Mouse (Mus musculus) E14TG2a.4 (cell line): Measurements from ENCODE around the gene Prpf31.

Source experiments
- CTCF ChIP-seq: conservative IDR thresholded peaks from 2 replicates; pipeline ENCODE4 v1.5.1; 2014; ENCODE audit warnings: low read length
- NANOG ChIP-seq: IDR thresholded peaks from 2 replicates; pipeline ENCODE4 v1.6.1; 2014; ENCODE audit warnings: borderline replicate concordance, low read length, mixed read lengths
- POU5F1 ChIP-seq: IDR thresholded peaks from 2 replicates; pipeline ENCODE4 v1.6.1; 2014; ENCODE audit warnings: low read length, borderline replicate concordance

GRCm38 (mm10) chr7:3684698-3685097 is 54.9 kb downstream of the Prpf31 start:
- TF ChIP-seq CTCF, result no peak
- TF ChIP-seq POU5F1, result no peak
- no peak for TF ChIP-seq NANOG
